In the genomic region with DNA sequence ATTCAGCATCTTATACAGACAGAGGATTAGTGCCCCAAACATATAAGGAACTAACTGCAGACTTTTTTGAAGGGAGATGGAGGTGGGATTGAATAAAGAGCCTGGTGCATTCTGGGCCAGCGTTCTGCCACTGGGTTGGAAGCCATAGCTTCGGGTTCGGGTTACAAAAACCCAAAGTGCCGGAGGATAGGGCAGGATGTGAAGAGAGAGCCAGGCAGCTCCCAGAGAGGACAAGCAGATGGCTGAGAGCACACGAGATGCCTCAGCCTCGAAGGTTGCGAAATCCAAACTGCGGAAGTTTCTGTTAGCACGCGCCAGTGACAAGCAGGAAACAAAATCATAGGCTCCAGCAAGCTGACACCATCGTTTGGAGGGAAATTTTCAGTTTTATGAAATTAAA, we compare ENCODE assay signal across 10 mouse cellular contexts. TPM values are rescaled to one million over a fixed set of nuclear protein-coding genes. Genes with fewer than 3 reads are reported as not detected.
A peak's percentile ranks its signal among the peaks of the same experiment; 100 is the strongest.
DNase-seq lines count a peak whose midpoint lies in the region; ATAC-seq and TF ChIP-seq lines count a peak whose summit lies in the region.
"Had no signal": no experiment of that assay in that cellular context is flagged by ENCODE, and none has a peak within 500 bp of the region (broad histone marks: within the 10 kb centered on the region; RNA-seq: fewer than 3 reads in every experiment).

No protein-coding gene starts in this region.

- peak; percentile 23 for DNase-seq in adrenal gland, adult 2 months
- no peak for DNase-seq in adrenal gland, postnatal 4 days (ENCODE audit: low spot score in 2 of 2)
- peak; percentile 42 for DNase-seq in lung, adult 18-20 months
- no peak for DNase-seq in lung, adult 2 months
- DNase-seq in induced T-regulatory cell, adult 2 months (ENCODE audit: low read depth), result peak; percentile 49
- no peak for DNase-seq in forebrain, postnatal 0 days
- DNase-seq: kidney, adult 9 months had no signal

- TF ChIP-seq POLR2A in lung, adult 2 months (IDR thresholded peaks at IDR 0.05; ENCODE audit: borderline replicate concordance, extremely low read depth, low read depth, low read length), result no peak
- TF ChIP-seq POLR2A in myocyte (IDR thresholded peaks at IDR 0.05; ENCODE audit: insufficient read length, low read depth), result no peak

- no peak overlapping the region for H3K4me3 ChIP-seq in lung, adult 2 months (replicated peaks; ENCODE audit: extremely low read depth, low read depth, low read length)
- no peak overlapping the region for H3K4me3 ChIP-seq in myocyte
- H3K4me3 ChIP-seq in neural tube, embryonic 15.5 days (replicated peaks), result no peak overlapping the region
- no peak overlapping the region for H3K4me3 ChIP-seq in forebrain, postnatal 0 days (ENCODE audit: low read depth, low read length)
- H3K4me3 ChIP-seq: embryonic facial prominence, embryonic 15.5 days had no signal

- no peak overlapping the region for H3K27ac ChIP-seq in neural tube, embryonic 15.5 days (replicated peaks)
- H3K27ac ChIP-seq in forebrain, postnatal 0 days (ENCODE audit: low read depth, low read length), result no peak overlapping the region
- H3K27ac ChIP-seq: embryonic facial prominence, embryonic 15.5 days had no signal

- H3K4me1 ChIP-seq in lung, adult 2 months (ENCODE audit: control insufficient read depth, insufficient read depth, low read length), result no peaks in the 10 kb centered on the region
- H3K4me1 ChIP-seq in neural tube, embryonic 15.5 days, result no peaks in the 10 kb centered on the region; the same call in 1 of the 2 replicates
- no peaks in the 10 kb centered on the region for H3K4me1 ChIP-seq in forebrain, postnatal 0 days (ENCODE audit: insufficient read depth)

- peaks cover 11% of the 10 kb centered on the region for H3K27me3 ChIP-seq in myocyte (ENCODE audit: control insufficient read depth, insufficient read depth, insufficient read length)
- H3K27me3 ChIP-seq in neural tube, embryonic 15.5 days (replicated peaks), result no peaks in the 10 kb centered on the region
- H3K27me3 ChIP-seq in forebrain, postnatal 0 days (ENCODE audit: insufficient read depth, low read length), result no peaks in the 10 kb centered on the region
- H3K27me3 ChIP-seq: embryonic facial prominence, embryonic 15.5 days had no signal

- no peaks in the 10 kb centered on the region for H3K36me3 ChIP-seq in myocyte (ENCODE audit: control insufficient read depth, insufficient read depth)
- no peaks in the 10 kb centered on the region for H3K36me3 ChIP-seq in neural tube, embryonic 15.5 days
- H3K36me3 ChIP-seq in forebrain, postnatal 0 days (ENCODE audit: insufficient read depth), result no peaks in the 10 kb centered on the region
- H3K36me3 ChIP-seq: embryonic facial prominence, embryonic 15.5 days had no signal

- H3K4me2 ChIP-seq in myocyte (ENCODE audit: low read depth), result peak overlapping the region; percentile 24
- H3K4me2 ChIP-seq in neural tube, embryonic 15.5 days, result no peak overlapping the region
- H3K4me2 ChIP-seq in forebrain, postnatal 0 days (ENCODE audit: low read depth), result no peak overlapping the region
- H3K4me2 ChIP-seq: embryonic facial prominence, embryonic 15.5 days had no signal

- H3K9me3 ChIP-seq in neural tube, embryonic 15.5 days (replicated peaks), result no peaks in the 10 kb centered on the region
- no peaks in the 10 kb centered on the region for H3K9me3 ChIP-seq in forebrain, postnatal 0 days (ENCODE audit: low read length)
- H3K9me3 ChIP-seq: embryonic facial prominence, embryonic 15.5 days had no signal

- ATAC-seq in neural tube, embryonic 15.5 days (ENCODE audit: low FRiP score), result no peak
- no peak for ATAC-seq in forebrain, postnatal 0 days

- TF ChIP-seq CTCF in lung, adult 2 months (IDR thresholded peaks at IDR 0.05; ENCODE audit: insufficient read depth, low read length), result no peak
- TF ChIP-seq CTCF in forebrain, postnatal 0 days (IDR thresholded peaks at IDR 0.05; ENCODE audit: low read depth), result no peak

- no peaks in the 10 kb centered on the region for H3K79me2 ChIP-seq in myocyte (ENCODE audit: control insufficient read depth, insufficient read depth)

- H3ac ChIP-seq in myocyte (ENCODE audit: control insufficient read depth, insufficient read length), result no peak overlapping the region

- no peak overlapping the region for H3K9ac ChIP-seq in neural tube, embryonic 15.5 days (replicated peaks)
- no peak overlapping the region for H3K9ac ChIP-seq in forebrain, postnatal 0 days
- H3K9ac ChIP-seq: embryonic facial prominence, embryonic 15.5 days had no signal

- 39% methylated on average over 11 of the region's 11 CpGs for WGBS in lung, adult 2 months
- 81% methylated on average over 11 of the region's 11 CpGs for WGBS in neural tube, embryonic 15.5 days
- 64% methylated on average over 11 of the region's 11 CpGs for WGBS in forebrain, postnatal 0 days

TF ChIP-seq in myocyte, 11 proteins besides CTCF, POLR2A, EP300 and RAD21:
- TF ChIP-seq TCF12 (IDR thresholded peaks at IDR 0.05; ENCODE audit: insufficient read depth, poor library complexity, severe bottlenecking), result no peak
- peak; percentile 89 for TF ChIP-seq CEBPB (IDR thresholded peaks at IDR 0.05; ENCODE audit: insufficient read depth, poor library complexity, severe bottlenecking)
- no peak for TF ChIP-seq TCF3 (IDR thresholded peaks at IDR 0.05; ENCODE audit: insufficient read length, low read depth)
- no peak for TF ChIP-seq MAX (IDR thresholded peaks at IDR 0.05; ENCODE audit: low read depth)
- TF ChIP-seq USF1 (IDR thresholded peaks at IDR 0.05; ENCODE audit: low read depth), result no peak

RNA-seq across cellular contexts. Expression of a gene that starts 20.9 kb away (rescaled TPM):
- 1 to 10 TPM; 3.6 to 3.9 TPM for total RNA-seq in adrenal gland, adult 2 months (2021)
- 2.7 and 4.5 TPM in 2 replicates for polyA plus RNA-seq in adrenal gland, adult 2 months (2012; rRNA removed)
- total RNA-seq in adrenal gland, postnatal 4 days (2021), result 1 to 10 TPM; 6.4 to 7.2 TPM
- 3.5 TPM in 2 replicates for polyA plus RNA-seq in lung, adult 2 months (2012; rRNA removed)
- 4.7 TPM for polyA plus RNA-seq in myocyte (2012; fragmentation: generic; extraction: Trizol)
- 9.1 and 10.3 TPM in 2 replicates for polyA plus RNA-seq in neural tube, embryonic 15.5 days (2015; fragmentation: Nextera tagmentation; extraction: Ambion mirVana)
- total RNA-seq in forebrain, postnatal 0 days (2014; rRNA removed), result 13.2 and 15.2 TPM in 2 replicates
- 7.8 and 8.2 TPM in 2 replicates for polyA plus RNA-seq in forebrain, postnatal 0 days (2015; fragmentation: Nextera tagmentation; extraction: Ambion mirVana)

RNA-seq across cellular contexts. Expression of a gene that starts 34.0 kb away (rescaled TPM):
- total RNA-seq in adrenal gland, adult 2 months (2021), result 10 to 100 TPM; 64.3 to 80.6 TPM
- polyA plus RNA-seq in adrenal gland, adult 2 months (2012; rRNA removed), result 16.8 and 21.8 TPM in 2 replicates
- 10 to 100 TPM; 45.2 to 46.4 TPM for total RNA-seq in adrenal gland, postnatal 4 days (2021)
- 16.5 and 20.1 TPM in 2 replicates for polyA plus RNA-seq in lung, adult 2 months (2012; rRNA removed)
- 8.4 TPM for polyA plus RNA-seq in myocyte (2012; fragmentation: generic; extraction: Trizol)
- polyA plus RNA-seq in neural tube, embryonic 15.5 days (2015; fragmentation: Nextera tagmentation; extraction: Ambion mirVana), result 4.1 and 4.6 TPM in 2 replicates
- total RNA-seq in forebrain, postnatal 0 days (2014; rRNA removed), result 18.9 and 29.5 TPM in 2 replicates
- 1.9 and 3.0 TPM in 2 replicates for polyA plus RNA-seq in forebrain, postnatal 0 days (2015; fragmentation: Nextera tagmentation; extraction: Ambion mirVana)

RNA-seq across cellular contexts. Expression of a gene that starts 57.8 kb away (rescaled TPM):
- 10 to 100 TPM; 11.2 to 18.2 TPM for total RNA-seq in adrenal gland, adult 2 months (2021)
- 35.4 and 37.9 TPM in 2 replicates for polyA plus RNA-seq in adrenal gland, adult 2 months (2012; rRNA removed)
- total RNA-seq in adrenal gland, postnatal 4 days (2021), result 10 to 100 TPM; 20.9 to 21.2 TPM
- polyA plus RNA-seq in lung, adult 2 months (2012; rRNA removed), result 61.1 and 64.0 TPM in 2 replicates
- 0.17 TPM for polyA plus RNA-seq in myocyte (2012; fragmentation: generic; extraction: Trizol)
- 22.0 and 24.9 TPM in 2 replicates for polyA plus RNA-seq in neural tube, embryonic 15.5 days (2015; fragmentation: Nextera tagmentation; extraction: Ambion mirVana)
- 30.6 and 31.3 TPM in 2 replicates for total RNA-seq in forebrain, postnatal 0 days (2014; rRNA removed)
- polyA plus RNA-seq in forebrain, postnatal 0 days (2015; fragmentation: Nextera tagmentation; extraction: Ambion mirVana), result 14.5 and 17.5 TPM in 2 replicates

Comparison
In these comparisons a context has a peak if more than half of its experiments do, and no peak if none do; other contexts are left out.
1. DNase-seq: peak in adrenal gland, adult 2 months (single experiment), lung, adult 18-20 months (2 of 2) and induced T-regulatory cell, adult 2 months (single experiment); none in adrenal gland, postnatal 4 days (0 of 2), lung, adult 2 months (single experiment) and forebrain, postnatal 0 days (single experiment).
2. RNA of a gene that starts 57.8 kb away (polyA plus RNA-seq): 61.1 to 64.0 TPM in lung, adult 2 months, 35.4 to 37.9 TPM in adrenal gland, adult 2 months, 22.0 to 24.9 TPM in neural tube, embryonic 15.5 days and 14.5 to 17.5 TPM in forebrain, postnatal 0 days; 0.17 TPM in myocyte (single experiment); every median in the first group is over 10 times any median in the second.